Mouse (Mus musculus) testis, adult 2 months (tissue): ENCODE data around the gene Tent4b. TPM values are rescaled to one million over a fixed set of nuclear protein-coding genes. Genes with fewer than 3 reads are reported as not detected.

Experiments used
- H3K27ac ChIP-seq: fragments of 200-500 bp; 2 replicates; pipeline ENCODE4 v1.5.1; 2012; ENCODE audit warnings: low read depth, low read length; ENCODE audit not compliant: control insufficient read depth, insufficient read depth
- H3K27me3 ChIP-seq: fragments of 200-500 bp; 2 replicates; pipeline ENCODE4 v1.6.1; 2012; ENCODE audit warnings: mild to moderate bottlenecking, low read length, moderate library complexity; ENCODE audit not compliant: control insufficient read depth, insufficient read depth
- H3K36me3 ChIP-seq: fragments of 200-500 bp; 2 replicates; pipeline ENCODE4 v1.6.1; 2012; ENCODE audit warnings: mild to moderate bottlenecking, low read length; ENCODE audit not compliant: control insufficient read depth, insufficient read depth
- H3K4me1 ChIP-seq: fragments of 200-500 bp; 2 replicates; pipeline ENCODE4 v1.6.1; 2012; ENCODE audit warnings: low read length; ENCODE audit not compliant: control insufficient read depth, insufficient read depth
- H3K4me3 ChIP-seq: fragments of 200-500 bp; 2 replicates; pipeline ENCODE4 v1.5.1; 2012; ENCODE audit warnings: low read depth, mild to moderate bottlenecking, low read length, moderate library complexity, mixed read lengths; ENCODE audit not compliant: control insufficient read depth
- CTCF ChIP-seq: fragments of 200-500 bp; IDR thresholded peaks from 2 replicates; pipeline ENCODE4 v1.5.1; 2012; ENCODE audit warnings: low read depth, mild to moderate bottlenecking, inconsistent platforms, low read length, moderate library complexity; ENCODE audit not compliant: control insufficient read depth, insufficient read depth, insufficient replicate concordance
- POLR2A ChIP-seq: fragments of 200-500 bp; IDR thresholded peaks from 2 replicates; pipeline ENCODE4 v1.6.1; 2012; ENCODE audit warnings: low read depth, mild to moderate bottlenecking, inconsistent platforms, low read length, moderate library complexity; ENCODE audit not compliant: control insufficient read depth
- polyA plus RNA-seq: library from polyadenylated mRNA; depleted of rRNA; stranded (reverse); fragments of >200 nt; gene quantifications from 2 replicates; pipeline ENCODE4 v1.2.3, GENCODE M21; 2012

The Tent4b gene
- polyA plus RNA-seq, 1 experiment: 83.1 TPM

DNA sequence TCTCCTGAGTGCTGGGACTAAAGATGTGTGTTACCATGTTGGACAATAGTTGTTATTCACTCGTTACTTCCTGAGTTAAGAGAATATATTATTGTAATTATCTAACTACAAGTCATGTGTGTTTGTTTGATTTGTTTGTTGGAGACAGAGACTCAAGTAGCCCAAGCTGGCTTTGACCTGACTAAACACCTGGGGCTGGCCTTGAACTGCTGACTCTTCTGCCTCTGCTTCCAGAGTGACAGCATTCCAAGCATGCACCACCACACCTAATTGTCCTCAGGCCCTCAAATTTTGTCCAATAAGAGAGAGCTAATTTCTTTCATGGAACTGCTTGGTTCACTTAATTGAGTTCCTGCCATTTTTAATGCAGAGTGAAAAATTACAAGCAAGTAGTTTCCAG lies 14.1 kb upstream of the Tent4b start:
- Histone ChIP-seq H3K36me3 (no peaks in the 10 kb centered on the region), H3K4me3 (no peak overlapping the region), H3K27me3 (no peaks in the 10 kb centered on the region), H3K27ac (no peak overlapping the region), H3K4me1 (no peaks in the 10 kb centered on the region)
- TF ChIP-seq POLR2A (no peak), CTCF (no peak)

GRCm38 (mm10) chr8:88185716-88186115 lies 13.3 kb upstream of the Tent4b start:
- Histone ChIP-seq H3K36me3 (no peaks in the 10 kb centered on the region), H3K4me3 (no peak overlapping the region), H3K27ac (no peak overlapping the region), H3K4me1 (no peaks in the 10 kb centered on the region), H3K27me3 (no peaks in the 10 kb centered on the region)
- TF ChIP-seq POLR2A: no peak

GRCm38 (mm10) chr8:88197328-88197727 lies 1.7 kb upstream of the Tent4b start:
- Histone ChIP-seq H3K27ac (no peak overlapping the region), H3K4me1 (peaks cover 5% of the 10 kb centered on the region), H3K27me3 (no peaks in the 10 kb centered on the region), H3K4me3 (no peak overlapping the region), H3K36me3 (no peaks in the 10 kb centered on the region)
- no peak for TF ChIP-seq POLR2A
- TF ChIP-seq CTCF: no peak

- Histone ChIP-seq H3K36me3 (no peaks in the 10 kb centered on the region), H3K4me3 (peak overlapping the region; percentile 96), H3K27me3 (no peaks in the 10 kb centered on the region), H3K27ac (peak overlapping the region; percentile 98), H3K4me1 (peaks cover 5% of the 10 kb centered on the region)
- TF ChIP-seq POLR2A (no peak), CTCF (no peak)
Measured at GRCm38 (mm10) chr8:88198551-88198944, 465 bp upstream of the Tent4b start.

GRCm38 (mm10) chr8:88199700-88200601 lies 938 bp downstream of the Tent4b start:
- H3K4me3 ChIP-seq: peak overlapping the region; percentile 96

DNA sequence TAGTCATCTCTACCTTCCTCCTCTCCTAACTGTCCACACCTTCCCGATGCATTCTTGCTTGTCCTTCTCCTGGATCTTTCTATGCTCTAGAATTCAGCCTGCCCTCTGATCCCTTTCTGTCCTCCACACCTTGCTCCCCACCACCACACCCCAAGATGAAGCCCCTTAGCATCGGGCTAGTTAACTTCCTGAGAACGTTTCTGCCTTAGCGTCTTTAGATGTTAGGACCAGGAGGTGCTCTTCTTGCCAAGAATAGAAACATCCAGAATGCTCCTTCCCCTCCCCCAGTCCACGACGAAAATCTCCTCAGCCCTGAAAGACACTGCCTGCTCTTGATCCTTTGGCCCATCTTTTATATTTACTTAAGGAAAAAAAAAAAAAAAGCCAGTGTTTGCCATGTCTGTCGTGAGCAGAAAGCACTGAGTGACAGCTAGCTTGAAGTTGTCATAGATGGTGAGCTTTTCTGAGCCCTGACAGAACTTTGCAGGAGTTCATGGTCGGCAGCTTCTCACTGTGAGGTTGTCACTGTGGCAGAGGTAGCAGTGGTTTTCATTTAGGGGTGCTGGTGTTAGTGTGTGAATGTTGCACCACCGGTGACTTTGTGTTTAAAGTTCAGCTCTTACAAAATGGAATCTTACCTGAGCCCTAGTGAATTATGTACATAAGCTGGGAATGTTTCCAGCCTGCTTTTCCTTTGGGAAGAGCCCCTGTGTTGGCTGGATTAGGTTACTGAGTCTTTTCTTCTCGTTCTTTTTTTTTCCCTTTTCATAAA lies 1.9 kb downstream of the Tent4b start:
- Histone ChIP-seq H3K4me1 (peaks cover 5% of the 10 kb centered on the region), H3K36me3 (no peaks in the 10 kb centered on the region), H3K4me3 (peak overlapping the region; percentile 96), H3K27me3 (no peaks in the 10 kb centered on the region), H3K27ac (no peak overlapping the region)
- TF ChIP-seq CTCF: no peak
- no peak for TF ChIP-seq POLR2A

More at GRCm38 (mm10) chr8:88199700-88200601, 938 bp downstream of the Tent4b start:
- peaks cover 5% of the 10 kb centered on the region for H3K4me1 ChIP-seq
- no peaks in the 10 kb centered on the region for H3K27me3 ChIP-seq
- no peaks in the 10 kb centered on the region for H3K36me3 ChIP-seq
- TF ChIP-seq CTCF (no peak), POLR2A (no peak; the same call in 1 of the 2 replicates)
- peak overlapping the region; percentile 69 for H3K27ac ChIP-seq

- Histone ChIP-seq H3K36me3 (no peaks in the 10 kb centered on the region; the same call in 1 of the 2 replicates), H3K4me1 (peaks cover 5% of the 10 kb centered on the region), H3K27me3 (no peaks in the 10 kb centered on the region), H3K27ac (no peak overlapping the region), H3K4me3 (peak overlapping the region; percentile 96; the same call in 1 of the 2 replicates)
- TF ChIP-seq CTCF (no peak), POLR2A (no peak)
Measured at GRCm38 (mm10) chr8:88201641-88202040, 2.6 kb downstream of the Tent4b start.
